Mouse (Mus musculus) E14TG2a.4 (cell line): ENCODE data around the gene Kiz.

Experiments used
- CTCF ChIP-seq: conservative IDR thresholded peaks from 2 replicates; pipeline ENCODE4 v1.5.1; 2014; ENCODE audit warnings: low read length
- NANOG ChIP-seq: IDR thresholded peaks from 2 replicates; pipeline ENCODE4 v1.6.1; 2014; ENCODE audit warnings: borderline replicate concordance, low read length, mixed read lengths
- POU5F1 ChIP-seq: IDR thresholded peaks from 2 replicates; pipeline ENCODE4 v1.6.1; 2014; ENCODE audit warnings: low read length, borderline replicate concordance

DNA sequence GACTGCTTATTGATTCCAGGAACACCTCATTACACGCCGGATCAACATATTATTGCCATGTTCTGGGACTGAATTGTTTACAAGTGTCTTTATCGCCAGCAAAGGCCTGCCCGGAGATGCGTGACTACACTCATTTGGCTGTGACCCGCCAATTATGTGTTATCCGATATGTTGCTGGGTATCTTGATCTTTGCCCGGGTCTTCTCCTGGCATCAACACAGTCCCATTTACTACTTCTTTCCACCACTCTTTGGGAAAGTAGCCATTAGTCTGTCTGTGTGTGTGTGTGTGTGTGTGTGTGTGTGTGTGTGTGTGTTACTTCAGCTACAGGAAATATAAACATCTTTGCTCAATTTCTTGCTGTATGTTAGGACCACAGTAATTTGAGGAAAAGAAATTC, 31.6 kb upstream of the Kiz start:
- no peak for TF ChIP-seq CTCF
- no peak for TF ChIP-seq POU5F1
- TF ChIP-seq NANOG: no peak
